Mouse (Mus musculus) forebrain, postnatal 0 days (tissue): ENCODE measurements around the gene Canx. TPM values are rescaled to one million over a fixed set of nuclear protein-coding genes. Genes with fewer than 3 reads are reported as not detected.

Source experiments
- ATAC-seq: fragments of 200-750 bp; cut with Nextera tagmentation; 2 replicates; pipeline ENCODE4 v1.8.0; 2017; ENCODE audit warnings: mild to moderate bottlenecking, moderate library complexity
- DNase-seq: peaks from one replicate; pipeline ENCODE4 v3.0.0-alpha.2; 2015
- H3K27ac ChIP-seq: fragments of 300-500 bp; sonication (generic); 2 replicates; pipeline ENCODE4 v1.5.1; 2014; ENCODE audit warnings: low read depth, mild to moderate bottlenecking, antibody characterized with exemption, low read length, moderate library complexity, mixed read lengths
- H3K27me3 ChIP-seq: fragments of 300-500 bp; sonication (generic); 2 replicates; pipeline ENCODE4 v1.6.1; 2014; ENCODE audit warnings: mild to moderate bottlenecking, low read length, mixed read lengths; ENCODE audit not compliant: insufficient read depth
- H3K36me3 ChIP-seq: fragments of 300-500 bp; sonication (generic); 2 replicates; pipeline ENCODE4 v1.6.1; 2014; ENCODE audit warnings: mild to moderate bottlenecking, moderate library complexity; ENCODE audit not compliant: insufficient read depth
- H3K4me1 ChIP-seq: fragments of 300-500 bp; sonication (generic); 2 replicates; pipeline ENCODE4 v1.6.1; 2014; ENCODE audit warnings: antibody characterized with exemption; ENCODE audit not compliant: insufficient read depth
- H3K4me2 ChIP-seq: fragments of 300-500 bp; sonication (generic); 2 replicates; pipeline ENCODE4 v1.6.1; 2014; ENCODE audit warnings: low read depth, mild to moderate bottlenecking, moderate library complexity
- H3K4me3 ChIP-seq: fragments of 300-500 bp; sonication (generic); 2 replicates; pipeline ENCODE4 v1.5.1; 2014; ENCODE audit warnings: low read depth, low read length, mixed read lengths
- H3K9ac ChIP-seq: fragments of 300-500 bp; sonication (generic); 2 replicates; pipeline ENCODE4 v1.6.1; 2014; ENCODE audit warnings: mild to moderate bottlenecking
- H3K9me3 ChIP-seq: fragments of 300-500 bp; sonication (generic); 2 replicates; pipeline ENCODE4 v1.6.1; 2016; ENCODE audit warnings: low read length
- CTCF ChIP-seq: sonication (generic); IDR thresholded peaks from 2 replicates; pipeline ENCODE4 v1.5.1; 2016; ENCODE audit warnings: antibody characterized with exemption, control low read depth, low read depth
- WGBS: fragments of 180-500 bp; shearing (Covaris S2); extraction: QIAGEN DNeasy Blood & Tissue Kit; methylation state at CpG from one replicate; pipeline ENCODE4 v1.1.7; 2014; 5-methylcytosine and 5-hydroxymethylcytosine counted together
- polyA plus RNA-seq: library from polyadenylated mRNA; unstranded; fragments of >200 nt; fragmentation: Nextera tagmentation; extraction: Ambion mirVana; gene quantifications from 2 replicates; pipeline ENCODE4 v1.2.1, GENCODE M21; 2015
- total RNA-seq: library from RNA; depleted of rRNA; stranded (reverse); fragments of >200 nt; gene quantifications from 2 replicates; pipeline ENCODE4 v1.2.3, GENCODE M21; 2014

Gene Canx
- total and polyA plus RNA-seq, 2 experiments from 2014 or later: 233 to 298 TPM

- H3K27me3 ChIP-seq: no peaks in the 10 kb centered on the region
- H3K36me3 ChIP-seq: peaks cover 13% of the 10 kb centered on the region
- H3K9ac ChIP-seq: peak overlapping the region; percentile 97
- no peaks in the 10 kb centered on the region for H3K9me3 ChIP-seq
- peaks cover 8% of the 10 kb centered on the region for H3K4me1 ChIP-seq
- peak overlapping the region; percentile 93 for H3K4me3 ChIP-seq
- peak overlapping the region; percentile 58 for H3K4me2 ChIP-seq
- TF ChIP-seq CTCF: no peak
- H3K27ac ChIP-seq: peak overlapping the region; percentile 98; the same call in 1 of the 2 replicates
- no peak for DNase-seq
- no peak for ATAC-seq
- 13% methylated on average over 20 of the region's 20 CpGs for WGBS
These were observed 34.8 kb downstream of the Canx start for GRCm38 (mm10) chr11:50290486-50291225.

- peaks cover 8% of the 10 kb centered on the region for H3K4me1 ChIP-seq
- H3K9ac ChIP-seq: no peak overlapping the region
- H3K27me3 ChIP-seq: no peaks in the 10 kb centered on the region
- H3K9me3 ChIP-seq: no peaks in the 10 kb centered on the region
- ATAC-seq (no peak), DNase-seq (no peak)
- 81% methylated on average over 1 of the region's 1 CpGs for WGBS
- H3K27ac ChIP-seq: no peak overlapping the region
- H3K36me3 ChIP-seq: peaks cover 5% of the 10 kb centered on the region; the same call in 1 of the 2 replicates
- H3K4me2 ChIP-seq: no peak overlapping the region
- H3K4me3 ChIP-seq: no peak overlapping the region
- no peak for TF ChIP-seq CTCF
These were observed 39.0 kb downstream of the Canx start for GRCm38 (mm10) chr11:50286428-50286827.

GRCm38 (mm10) chr11:50285696-50286095 lies 39.8 kb downstream of the Canx start:
- no peaks in the 10 kb centered on the region for H3K27me3 ChIP-seq
- TF ChIP-seq CTCF: no peak
- WGBS: 95% methylated on average over 7 of the region's 7 CpGs
- H3K36me3 ChIP-seq: peaks cover 8% of the 10 kb centered on the region
- no peak overlapping the region for H3K27ac ChIP-seq
- no peak overlapping the region for H3K4me2 ChIP-seq
- H3K4me3 ChIP-seq: no peak overlapping the region
- DNase-seq (no peak), ATAC-seq (no peak)
- peaks cover 7% of the 10 kb centered on the region for H3K4me1 ChIP-seq
- H3K9me3 ChIP-seq: no peaks in the 10 kb centered on the region
- no peak overlapping the region for H3K9ac ChIP-seq

GRCm38 (mm10) chr11:50285263-50285662 lies 40.2 kb downstream of the Canx start:
- no peak overlapping the region for H3K27ac ChIP-seq
- H3K36me3 ChIP-seq: peaks cover 9% of the 10 kb centered on the region
- H3K4me3 ChIP-seq: no peak overlapping the region
- H3K9me3 ChIP-seq: no peaks in the 10 kb centered on the region
- no peak for TF ChIP-seq CTCF
- H3K27me3 ChIP-seq: no peaks in the 10 kb centered on the region
- 96% methylated on average over 5 of the region's 5 CpGs for WGBS
- ATAC-seq (no peak), DNase-seq (no peak)
- no peak overlapping the region for H3K9ac ChIP-seq
- no peak overlapping the region for H3K4me2 ChIP-seq
- peaks cover 3% of the 10 kb centered on the region for H3K4me1 ChIP-seq

- Histone ChIP-seq H3K4me1 (no peaks in the 10 kb centered on the region), H3K27ac (no peak overlapping the region), H3K4me2 (no peak overlapping the region), H3K27me3 (no peaks in the 10 kb centered on the region), H3K9ac (no peak overlapping the region), H3K9me3 (no peaks in the 10 kb centered on the region), H3K36me3 (peaks cover 4% of the 10 kb centered on the region; the same call in 1 of the 2 replicates), H3K4me3 (no peak overlapping the region)
- no peak for TF ChIP-seq CTCF
- no peak for ATAC-seq
- DNase-seq: no peak
- 55% methylated on average over 1 of the region's 1 CpGs for WGBS
These were observed 45.4 kb downstream of the Canx start for GRCm38 (mm10) chr11:50280053-50280452.

- TF ChIP-seq CTCF: no peak
- ATAC-seq: no peak
- H3K4me3 ChIP-seq: no peak overlapping the region
- H3K9ac ChIP-seq: no peak overlapping the region
- DNase-seq: no peak
- no peak overlapping the region for H3K4me2 ChIP-seq
- no peaks in the 10 kb centered on the region for H3K9me3 ChIP-seq
- no peaks in the 10 kb centered on the region for H3K4me1 ChIP-seq
- H3K27ac ChIP-seq: no peak overlapping the region
- 91% methylated on average over 4 of the region's 4 CpGs for WGBS
- no peaks in the 10 kb centered on the region for H3K27me3 ChIP-seq
- H3K36me3 ChIP-seq: peaks cover 4% of the 10 kb centered on the region; the same call in 1 of the 2 replicates
These were observed 46.5 kb downstream of the Canx start for GRCm38 (mm10) chr11:50279005-50279404.

- Histone ChIP-seq H3K4me1 (no peaks in the 10 kb centered on the region), H3K4me2 (no peak overlapping the region), H3K9me3 (no peaks in the 10 kb centered on the region), H3K36me3 (peaks cover 4% of the 10 kb centered on the region; the same call in 1 of the 2 replicates), H3K9ac (no peak overlapping the region), H3K4me3 (no peak overlapping the region), H3K27ac (no peak overlapping the region), H3K27me3 (no peaks in the 10 kb centered on the region)
- no peak for DNase-seq
- TF ChIP-seq CTCF: no peak
- 86% methylated on average over 6 of the region's 6 CpGs for WGBS
- ATAC-seq: no peak
These were observed 47.8 kb downstream of the Canx start for GRCm38 (mm10) chr11:50277706-50278105.
